Mouse (Mus musculus): ENCODE data around the gene Prkce. TPM values are rescaled to one million over a fixed set of nuclear protein-coding genes. Genes with fewer than 3 reads are reported as not detected.

Gene Prkce
- polyA plus RNA-seq, 1 experiment from 2014 or later = 1.1 TPM

- H3K79me2 ChIP-seq (ENCODE audit: inconsistent target) = no peaks in the 10 kb centered on the region
- no peak overlapping the region for H3K4me3 ChIP-seq (ENCODE audit: inconsistent target)
- H3K27ac ChIP-seq = no peak overlapping the region
- H3K36me3 ChIP-seq (ENCODE audit: inconsistent target) = no peaks in the 10 kb centered on the region
- 91% methylated on average over 5 of the region's 6 CpGs for WGBS (ENCODE audit: missing documents)
Measured at GRCm38 (mm10) chr17:86551995-86552394, 384.4 kb downstream of the Prkce start.

- Histone ChIP-seq H3K36me3 (ENCODE audit: inconsistent target) (no peaks in the 10 kb centered on the region), H3K4me3 (ENCODE audit: inconsistent target) (no peak overlapping the region), H3K27ac (no peak overlapping the region), H3K79me2 (ENCODE audit: inconsistent target) (no peaks in the 10 kb centered on the region)
- 87% methylated on average over 15 of the region's 15 CpGs for WGBS (ENCODE audit: missing documents)
Measured at GRCm38 (mm10) chr17:86559206-86559891, 391.8 kb downstream of the Prkce start.

GRCm38 (mm10) chr17:86560499-86560898, 392.9 kb downstream of the Prkce start:
- WGBS (ENCODE audit: missing documents) = 92% methylated on average over 3 of the region's 3 CpGs
- no peaks in the 10 kb centered on the region for H3K36me3 ChIP-seq (ENCODE audit: inconsistent target)
- no peaks in the 10 kb centered on the region for H3K79me2 ChIP-seq (ENCODE audit: inconsistent target)
- no peak overlapping the region for H3K27ac ChIP-seq
- H3K4me3 ChIP-seq (ENCODE audit: inconsistent target) = no peak overlapping the region

GRCm38 (mm10) chr17:86570491-86570890, 402.9 kb downstream of the Prkce start:
- Histone ChIP-seq H3K36me3 (ENCODE audit: inconsistent target) (no peaks in the 10 kb centered on the region), H3K4me3 (ENCODE audit: inconsistent target) (no peak overlapping the region), H3K27ac (no peak overlapping the region), H3K79me2 (ENCODE audit: inconsistent target) (no peaks in the 10 kb centered on the region)
- WGBS (ENCODE audit: missing documents) = 92% methylated on average over 5 of the region's 5 CpGs

- no peak overlapping the region for H3K27ac ChIP-seq
- H3K36me3 ChIP-seq (ENCODE audit: inconsistent target) = no peaks in the 10 kb centered on the region
- no peaks in the 10 kb centered on the region for H3K79me2 ChIP-seq (ENCODE audit: inconsistent target)
- H3K4me3 ChIP-seq (ENCODE audit: inconsistent target) = no peak overlapping the region
- WGBS (ENCODE audit: missing documents) = 94% methylated on average over 3 of the region's 3 CpGs
Measured at GRCm38 (mm10) chr17:86571266-86571665, 403.7 kb downstream of the Prkce start.

- Histone ChIP-seq H3K4me3 (ENCODE audit: inconsistent target) (no peak overlapping the region), H3K27ac (no peak overlapping the region), H3K36me3 (ENCODE audit: inconsistent target) (no peaks in the 10 kb centered on the region), H3K79me2 (ENCODE audit: inconsistent target) (no peaks in the 10 kb centered on the region)
- 92% methylated on average over 6 of the region's 6 CpGs for WGBS (ENCODE audit: missing documents)
Measured at GRCm38 (mm10) chr17:86572136-86572535, 404.6 kb downstream of the Prkce start.

- no peak overlapping the region for H3K4me3 ChIP-seq (ENCODE audit: inconsistent target)
- 90% methylated on average over 8 of the region's 8 CpGs for WGBS (ENCODE audit: missing documents)
- no peaks in the 10 kb centered on the region for H3K79me2 ChIP-seq (ENCODE audit: inconsistent target)
- H3K36me3 ChIP-seq (ENCODE audit: inconsistent target) = no peaks in the 10 kb centered on the region
- H3K27ac ChIP-seq = no peak overlapping the region
Measured at GRCm38 (mm10) chr17:86572576-86572975, 405.0 kb downstream of the Prkce start.

GRCm38 (mm10) chr17:86573596-86574248, 406.1 kb downstream of the Prkce start:
- no peak overlapping the region for H3K4me3 ChIP-seq (ENCODE audit: inconsistent target)
- 95% methylated on average over 16 of the region's 16 CpGs for WGBS (ENCODE audit: missing documents)
- no peak overlapping the region for H3K27ac ChIP-seq
- H3K36me3 ChIP-seq (ENCODE audit: inconsistent target) = no peaks in the 10 kb centered on the region
- no peaks in the 10 kb centered on the region for H3K79me2 ChIP-seq (ENCODE audit: inconsistent target)

- 90% methylated on average over 6 of the region's 6 CpGs for WGBS (ENCODE audit: missing documents)
- Histone ChIP-seq H3K79me2 (ENCODE audit: inconsistent target) (no peaks in the 10 kb centered on the region), H3K4me3 (ENCODE audit: inconsistent target) (no peak overlapping the region), H3K27ac (no peak overlapping the region), H3K36me3 (ENCODE audit: inconsistent target) (no peaks in the 10 kb centered on the region)
Measured at GRCm38 (mm10) chr17:86580724-86581123, 413.1 kb downstream of the Prkce start.

GRCm38 (mm10) chr17:86582341-86582740, 414.8 kb downstream of the Prkce start:
- no peak overlapping the region for H3K4me3 ChIP-seq (ENCODE audit: inconsistent target)
- WGBS (ENCODE audit: missing documents) = 92% methylated on average over 3 of the region's 4 CpGs
- H3K27ac ChIP-seq = no peak overlapping the region
- H3K79me2 ChIP-seq (ENCODE audit: inconsistent target) = no peaks in the 10 kb centered on the region
- no peaks in the 10 kb centered on the region for H3K36me3 ChIP-seq (ENCODE audit: inconsistent target)

- WGBS (ENCODE audit: missing documents) = 90% methylated on average over 5 of the region's 5 CpGs
- no peak overlapping the region for H3K4me3 ChIP-seq (ENCODE audit: inconsistent target)
- H3K36me3 ChIP-seq (ENCODE audit: inconsistent target) = no peaks in the 10 kb centered on the region
- H3K79me2 ChIP-seq (ENCODE audit: inconsistent target) = no peaks in the 10 kb centered on the region
- H3K27ac ChIP-seq = no peak overlapping the region
Measured at GRCm38 (mm10) chr17:86586441-86586840, 418.9 kb downstream of the Prkce start.

DNA sequence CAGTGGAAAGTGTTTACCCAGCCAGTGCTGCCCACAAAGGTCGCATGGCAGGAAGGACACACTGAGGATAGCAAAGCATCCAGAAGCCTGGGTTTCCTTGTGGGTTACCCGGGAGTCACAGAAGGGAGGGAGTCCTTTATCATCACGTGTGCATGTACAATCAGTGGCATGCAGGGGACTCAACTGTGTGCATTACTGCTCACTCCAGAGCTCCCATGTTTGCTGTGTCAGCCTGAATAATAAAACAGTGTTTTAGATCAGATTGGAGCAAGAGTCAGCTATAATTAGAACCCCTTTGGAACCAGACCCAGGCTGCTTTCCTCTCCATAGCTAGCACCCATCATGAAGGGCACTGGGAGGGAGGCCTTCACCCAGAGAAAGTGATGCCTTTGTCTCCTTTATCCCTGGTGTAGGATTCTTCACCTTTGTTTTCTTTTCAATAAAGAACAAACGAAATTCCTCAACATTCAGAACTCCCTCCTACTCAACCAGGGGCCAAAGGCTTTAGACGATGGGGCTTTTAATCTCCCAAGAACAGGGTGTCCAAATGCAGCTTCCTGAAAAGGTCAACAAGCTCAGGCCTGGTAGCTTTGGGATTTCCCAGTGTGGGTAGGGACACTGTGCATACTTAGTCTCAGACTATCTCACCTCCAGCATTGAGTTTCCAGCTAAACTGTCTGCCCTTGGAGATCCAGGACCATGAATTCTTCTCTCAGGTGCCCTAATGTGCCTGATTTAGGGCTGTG, 421.3 kb downstream of the Prkce start:
- 90% methylated on average over 5 of the region's 5 CpGs for whole genome bisulfite sequencing (ENCODE audit: missing documents)
- no peak overlapping the region for H3K4me3 ChIP-seq (ENCODE audit: inconsistent target)
- no peak overlapping the region for H3K27ac ChIP-seq
- no peaks in the 10 kb centered on the region for H3K36me3 ChIP-seq (ENCODE audit: inconsistent target)
- no peaks in the 10 kb centered on the region for H3K79me2 ChIP-seq (ENCODE audit: inconsistent target)

GRCm38 (mm10) chr17:86589681-86590080, 422.1 kb downstream of the Prkce start:
- 98% methylated on average over 5 of the region's 5 CpGs for WGBS (ENCODE audit: missing documents)
- H3K4me3 ChIP-seq (ENCODE audit: inconsistent target) = no peak overlapping the region

GRCm38 (mm10) chr17:86591241-86591640, 423.7 kb downstream of the Prkce start:
- H3K4me3 ChIP-seq (ENCODE audit: inconsistent target) = no peak overlapping the region
- H3K27ac ChIP-seq = no peak overlapping the region
- no peaks in the 10 kb centered on the region for H3K36me3 ChIP-seq (ENCODE audit: inconsistent target)
- 98% methylated on average over 10 of the region's 10 CpGs for WGBS (ENCODE audit: missing documents)
- no peaks in the 10 kb centered on the region for H3K79me2 ChIP-seq (ENCODE audit: inconsistent target)

More at GRCm38 (mm10) chr17:86589681-86590080, 422.1 kb downstream of the Prkce start:
- Histone ChIP-seq H3K27ac (no peak overlapping the region), H3K79me2 (ENCODE audit: inconsistent target) (no peaks in the 10 kb centered on the region), H3K36me3 (ENCODE audit: inconsistent target) (no peaks in the 10 kb centered on the region)

DNA sequence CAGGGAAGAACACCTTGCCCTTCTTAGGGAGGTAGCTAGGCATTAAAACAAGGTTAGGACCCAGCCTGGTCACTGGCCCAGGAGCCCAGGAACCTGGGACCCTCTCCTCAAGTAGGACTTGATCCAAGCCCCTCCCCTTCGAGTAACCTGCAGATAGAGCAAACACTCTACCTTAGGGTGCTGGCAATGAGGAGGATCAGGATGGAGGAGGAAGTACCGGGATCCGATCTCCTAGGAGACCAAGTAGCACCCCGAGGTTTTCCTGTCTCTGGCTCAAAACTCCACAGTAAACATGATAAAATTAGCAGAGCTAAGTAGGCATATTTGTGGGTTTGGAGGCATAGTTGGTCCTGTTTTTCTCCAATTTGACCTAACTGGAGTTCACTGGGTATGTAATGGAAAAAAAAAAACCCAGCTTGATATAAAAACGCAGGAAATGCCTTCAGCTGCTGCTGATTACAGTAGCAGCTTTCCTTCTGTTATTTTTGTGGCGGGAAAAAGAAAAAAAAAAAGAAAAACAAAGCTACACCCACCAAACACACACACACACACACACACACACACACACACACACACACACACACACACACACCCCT, 425.5 kb downstream of the Prkce start:
- H3K36me3 ChIP-seq (ENCODE audit: inconsistent target) = no peaks in the 10 kb centered on the region
- H3K4me3 ChIP-seq (ENCODE audit: inconsistent target) = no peak overlapping the region
- H3K27ac ChIP-seq = no peak overlapping the region
- H3K79me2 ChIP-seq (ENCODE audit: inconsistent target) = no peaks in the 10 kb centered on the region
- WGBS (ENCODE audit: missing documents) = 43% methylated on average over 5 of the region's 6 CpGs
